In genomic region chr4:57637636-57638386, GRCm38 (mm10) we compare ENCODE assay signal across 8 mouse cellular contexts.
DNase-seq lines count a peak whose midpoint lies in the region; ATAC-seq and TF ChIP-seq lines count a peak whose summit lies in the region.

No protein-coding gene starts in this region.

- no peak for TF ChIP-seq CTCF in cerebellum, adult 2 months (IDR thresholded peaks at IDR 0.05; ENCODE audit: borderline replicate concordance, insufficient read depth, low read depth, low read length)

- H3K27me3 ChIP-seq in heart, embryonic 13.5 days (replicated peaks): no peaks in the 10 kb centered on the region
- H3K27me3 ChIP-seq in cerebellum, adult 2 months (ENCODE audit: control insufficient read depth, insufficient read depth, low read length): no peaks in the 10 kb centered on the region
- H3K27me3 ChIP-seq in neural tube, embryonic 13.5 days: 0 out of 2 replicates have a peak, but pooled peaks cover 2% of the 10 kb centered on the region

- H3K9me3 ChIP-seq in heart, embryonic 13.5 days: no peaks in the 10 kb centered on the region
- no peaks in the 10 kb centered on the region for H3K9me3 ChIP-seq in neural tube, embryonic 13.5 days

- 26% methylated on average over 24 of the region's 24 CpGs for WGBS in heart, embryonic 13.5 days
- WGBS in cerebellum, adult 2 months: 39% methylated on average over 24 of the region's 24 CpGs
- 30% methylated on average over 24 of the region's 24 CpGs for WGBS in neural tube, embryonic 13.5 days

- no peak for DNase-seq in heart, postnatal 4 days
- peak; percentile 51 to 53 for DNase-seq in cerebellum, adult 2 months
- peak; percentile 46 for DNase-seq in forelimb bud, embryonic 11.5 days (ENCODE audit: low read depth, low spot score)
- peak; percentile 76 to 87 for DNase-seq in left cerebral cortex, postnatal 14 days (ENCODE audit: low spot score in 2 of 2)
- no peak for DNase-seq in B cell, adult 2 months

- intact Hi-C loops in left cerebral cortex, postnatal 14 days (cut with DNase I): no loop called here

- peak overlapping the region; percentile 66 for H3K27ac ChIP-seq in heart, embryonic 13.5 days (replicated peaks)
- H3K27ac ChIP-seq in cerebellum, adult 2 months (ENCODE audit: insufficient read depth, low read length): no peak overlapping the region
- H3K27ac ChIP-seq in neural tube, embryonic 13.5 days (replicated peaks): peak overlapping the region; percentile 73

- ATAC-seq in heart, embryonic 13.5 days (ENCODE audit: extremely low read depth, insufficient number of reproducible peaks, low FRiP score, low TSS enrichment): no peak
- peak; percentile 79 for ATAC-seq in neural tube, embryonic 13.5 days (ENCODE audit: low read depth)
- ATAC-seq in activated CD4-positive, CD25-positive, alpha-beta regulatory T cell, adult 4 months: no peak

- no peak for TF ChIP-seq POLR2A in cerebellum, adult 2 months (IDR thresholded peaks at IDR 0.05; ENCODE audit: borderline replicate concordance, insufficient read depth, low read length)

- H3K9ac ChIP-seq in heart, embryonic 13.5 days: peak overlapping the region; percentile 78
- peak overlapping the region; percentile 64 for H3K9ac ChIP-seq in neural tube, embryonic 13.5 days

- H3K36me3 ChIP-seq in heart, embryonic 13.5 days: no peaks in the 10 kb centered on the region
- no peaks in the 10 kb centered on the region for H3K36me3 ChIP-seq in neural tube, embryonic 13.5 days

- H3K4me1 ChIP-seq in heart, embryonic 13.5 days: peaks cover 78% of the 10 kb centered on the region
- no peaks in the 10 kb centered on the region for H3K4me1 ChIP-seq in cerebellum, adult 2 months (ENCODE audit: control insufficient read depth, insufficient read depth, low read length)
- peaks cover 28% of the 10 kb centered on the region for H3K4me1 ChIP-seq in neural tube, embryonic 13.5 days (replicated peaks)

- peak overlapping the region; percentile 66 for H3K4me2 ChIP-seq in heart, embryonic 13.5 days
- peak overlapping the region; percentile 62 for H3K4me2 ChIP-seq in neural tube, embryonic 13.5 days

- peak overlapping the region; percentile 38 for H3K4me3 ChIP-seq in heart, embryonic 13.5 days
- peak overlapping the region; percentile 40 for H3K4me3 ChIP-seq in cerebellum, adult 2 months (replicated peaks; ENCODE audit: insufficient read depth, low read depth, low read length)
- peak overlapping the region; percentile 36 for H3K4me3 ChIP-seq in neural tube, embryonic 13.5 days

Comparison
In these comparisons a context has a peak if more than half of its experiments do, and no peak if none do; other contexts are left out.
1. DNase-seq: peak in cerebellum, adult 2 months (2 of 2), forelimb bud, embryonic 11.5 days (single experiment) and left cerebral cortex, postnatal 14 days (2 of 2); none in heart, postnatal 4 days (single experiment) and B cell, adult 2 months (0 of 2).
2. Peak in every context shown above with its lines, with median percentiles within 50 percentile points of each other: H3K4me3 ChIP-seq.